Mouse (Mus musculus) MEL (cell line): ENCODE results near the gene Oprm1. TPM values are rescaled to one million over a fixed set of nuclear protein-coding genes. Genes with fewer than 3 reads are reported as not detected.

Experiments used
- DNase-seq: peaks from one replicate; pipeline ENCODE4 v3.0.0; 2011; ENCODE audit warnings: low read depth, low spot score
- H3K27ac ChIP-seq: 2 replicates; pipeline ENCODE4 v1.5.1; 2012; ENCODE audit warnings: low read depth, mild to moderate bottlenecking, control low read depth, low read length, moderate library complexity; ENCODE audit not compliant: control insufficient read depth
- H3K27me3 ChIP-seq, 2 experiments: fragments of 150-350 bp in 1 of 2; sonication (generic) in 1 of 2; 2 replicates each; pipeline ENCODE4 v1.6.1; 2012; ENCODE audit warnings: low read length in 2 of 2, mild to moderate bottlenecking in 2 of 2, improper control_type of control experiment in 1 of 2, moderate library complexity in 1 of 2; ENCODE audit not compliant: insufficient read depth in 2 of 2, control insufficient read depth in 1 of 2
- H3K36me3 ChIP-seq, 2 experiments: 2 replicates each; pipeline ENCODE4 v1.6.1; 2012 to 2014; ENCODE audit warnings: low read length in 2 of 2, improper control_type of control experiment in 1 of 2, inconsistent platforms in 1 of 2, mild to moderate bottlenecking in 1 of 2; ENCODE audit not compliant: insufficient read depth in 2 of 2, control insufficient read depth in 1 of 2
- H3K4me1 ChIP-seq, 2 experiments: fragments of 150-350 bp in 1 of 2; sonication (generic) in 1 of 2; 2 replicates each; pipeline ENCODE4 v1.6.1; 2012; ENCODE audit warnings: low read length in 2 of 2, improper control_type of control experiment in 1 of 2, mild to moderate bottlenecking in 1 of 2; ENCODE audit not compliant: insufficient read depth in 2 of 2, control insufficient read depth in 1 of 2
- H3K4me3 ChIP-seq, 2 experiments: fragments of 150-350 bp in 1 of 2; sonication (generic) in 1 of 2; 2 replicates each; pipeline ENCODE4 v1.5.1; 2012; ENCODE audit warnings: low read depth in 2 of 2, low read length in 2 of 2, mild to moderate bottlenecking in 2 of 2, moderate library complexity in 2 of 2, control low read depth in 1 of 2, improper control_type of control experiment in 1 of 2; ENCODE audit not compliant: control insufficient read depth in 1 of 2, insufficient read depth in 1 of 2
- H3K79me2 ChIP-seq: 2 replicates; pipeline ENCODE4 v1.6.1; 2012; ENCODE audit warnings: mild to moderate bottlenecking, low read length, moderate library complexity; ENCODE audit not compliant: control insufficient read depth, poor library complexity, insufficient read depth
- H3K9ac ChIP-seq: 2 replicates; pipeline ENCODE4 v1.6.1; 2012; ENCODE audit warnings: low read depth, mild to moderate bottlenecking, control low read depth, low read length, moderate library complexity; ENCODE audit not compliant: control insufficient read depth, poor library complexity, severe bottlenecking
- H3K9me3 ChIP-seq: fragments of 150-350 bp; sonication (generic); replicated peaks from 2 replicates; pipeline ENCODE4 v1.6.1; 2012; ENCODE audit warnings: mild to moderate bottlenecking, low read length, improper control_type of control experiment, moderate library complexity; ENCODE audit not compliant: insufficient read depth
- CHD1 ChIP-seq: IDR thresholded peaks from 2 replicates; pipeline ENCODE4 v1.6.1; 2012; ENCODE audit warnings: low read depth, mild to moderate bottlenecking, inconsistent platforms, low read length, improper control_type of control experiment
- CHD2 ChIP-seq: IDR thresholded peaks from 2 replicates; pipeline ENCODE4 v1.6.1; 2011; ENCODE audit warnings: low read length, improper control_type of control experiment
- EP300 ChIP-seq, 2 experiments: IDR thresholded peaks; 2 replicates each; pipeline ENCODE4 v1.6.1; 2011; ENCODE audit warnings: improper control_type of control experiment in 2 of 2, low read length in 2 of 2, low read depth in 1 of 2, mild to moderate bottlenecking in 1 of 2
- ETS1 ChIP-seq: IDR thresholded peaks from 2 replicates; pipeline ENCODE4 v1.6.1; 2012; ENCODE audit warnings: low read depth, mild to moderate bottlenecking, inconsistent platforms, low read length, improper control_type of control experiment, moderate library complexity
- GABPA ChIP-seq: IDR thresholded peaks from 2 replicates; pipeline ENCODE4 v1.6.1; 2012; ENCODE audit warnings: low read depth, mild to moderate bottlenecking, inconsistent platforms, low read length, improper control_type of control experiment, moderate library complexity
- GATA1 ChIP-seq: IDR thresholded peaks from 2 replicates; pipeline ENCODE4 v1.6.1; 2011; ENCODE audit warnings: low read depth, low read length, improper control_type of control experiment
- KAT2A ChIP-seq: conservative IDR thresholded peaks from 2 replicates; pipeline ENCODE4 v1.6.1; 2012; ENCODE audit warnings: low read depth, low read length, improper control_type of control experiment, inconsistent platforms
- MAFK ChIP-seq: IDR thresholded peaks from 2 replicates; pipeline ENCODE4 v1.6.1; 2011; ENCODE audit warnings: low read depth, mild to moderate bottlenecking, low read length, improper control_type of control experiment, borderline replicate concordance
- MYB ChIP-seq: IDR thresholded peaks from 2 replicates; pipeline ENCODE4 v1.6.1; 2011; ENCODE audit warnings: mild to moderate bottlenecking, low read depth, low read length, improper control_type of control experiment
- MYC ChIP-seq: IDR thresholded peaks from 2 replicates; pipeline ENCODE4 v1.6.1; 2011; ENCODE audit warnings: low read depth, mild to moderate bottlenecking, low read length, improper control_type of control experiment, moderate library complexity
- NELFE ChIP-seq: IDR thresholded peaks from 2 replicates; pipeline ENCODE4 v1.6.1; 2011; ENCODE audit warnings: low read depth, low read length, improper control_type of control experiment
- NRF1 ChIP-seq: IDR thresholded peaks from 2 replicates; pipeline ENCODE4 v1.6.1; 2014; ENCODE audit warnings: low read depth, mild to moderate bottlenecking, inconsistent platforms, low read length, improper control_type of control experiment, moderate library complexity; ENCODE audit not compliant: poor library complexity, insufficient read depth, severe bottlenecking
- POLR2A ChIP-seq, 2 experiments: IDR thresholded peaks; 2 replicates each; pipeline ENCODE4 v1.6.1; 2011 to 2012; ENCODE audit warnings: low read length in 2 of 2, mild to moderate bottlenecking in 2 of 2, control low read depth in 1 of 2, improper control_type of control experiment in 1 of 2, low read depth in 1 of 2, moderate library complexity in 1 of 2; ENCODE audit not compliant: control insufficient read depth in 1 of 2, insufficient read depth in 1 of 2, poor library complexity in 1 of 2
- POLR2AphosphoS2 ChIP-seq: IDR thresholded peaks from 2 replicates; pipeline ENCODE4 v1.6.1; 2011; ENCODE audit warnings: low read length, improper control_type of control experiment
- RAD21 ChIP-seq: IDR thresholded peaks from 2 replicates; pipeline ENCODE4 v1.6.1; 2011; ENCODE audit warnings: mild to moderate bottlenecking, low read depth, low read length, improper control_type of control experiment
- RCOR1 ChIP-seq: IDR thresholded peaks from 2 replicates; pipeline ENCODE4 v1.6.1; 2012; ENCODE audit warnings: low read depth, mild to moderate bottlenecking, inconsistent platforms, low read length, improper control_type of control experiment
- TAL1 ChIP-seq: IDR thresholded peaks from 2 replicates; pipeline ENCODE4 v1.6.1; 2012; ENCODE audit warnings: mild to moderate bottlenecking, inconsistent platforms, low read length, moderate library complexity, mixed read lengths
- USF1 ChIP-seq: IDR thresholded peaks from 2 replicates; pipeline ENCODE4 v1.6.1; 2014; ENCODE audit warnings: low read depth, mild to moderate bottlenecking, inconsistent platforms, low read length, improper control_type of control experiment, moderate library complexity
- USF2 ChIP-seq, 2 experiments: IDR thresholded peaks; 2 replicates each; pipeline ENCODE4 v1.6.1; 2011 to 2012; ENCODE audit warnings: improper control_type of control experiment in 2 of 2, low read length in 2 of 2, borderline replicate concordance in 1 of 2, inconsistent platforms in 1 of 2, low read depth in 1 of 2, mild to moderate bottlenecking in 1 of 2; ENCODE audit not compliant: insufficient read depth in 1 of 2
- ZKSCAN1 ChIP-seq: IDR thresholded peaks from 2 replicates; pipeline ENCODE4 v1.6.1; 2012; ENCODE audit warnings: low read depth, mild to moderate bottlenecking, inconsistent platforms, low read length, improper control_type of control experiment, moderate library complexity
- ZNF384 ChIP-seq: IDR thresholded peaks from 2 replicates; pipeline ENCODE4 v1.6.1; 2012; ENCODE audit warnings: low read depth, mild to moderate bottlenecking, inconsistent platforms, low read length, improper control_type of control experiment
- polyA plus RNA-seq, 2 experiments: library from polyadenylated mRNA; stranded (reverse) in 1 of 2; unstranded in 1 of 2; fragments of >175 nt in 1 of 2; fragments of >200 nt in 1 of 2; gene quantifications; 2 replicates each; pipeline versions ENCODE4 v1.2.1 to v1.2.4; 2012; ENCODE audit warnings: low replicate concordance in 2 of 2, low read depth in 1 of 2; ENCODE audit not compliant: insufficient read length in 2 of 2, insufficient read depth in 1 of 2, missing spikeins in 1 of 2
- total RNA-seq: library from RNA; depleted of rRNA; stranded (reverse); fragments of 300-350 nt; gene quantifications from 2 replicates; pipeline ENCODE4 v1.2.3, GENCODE M21; 2012

Gene Oprm1
- total and polyA plus RNA-seq, 3 experiments = not detected

DNA sequence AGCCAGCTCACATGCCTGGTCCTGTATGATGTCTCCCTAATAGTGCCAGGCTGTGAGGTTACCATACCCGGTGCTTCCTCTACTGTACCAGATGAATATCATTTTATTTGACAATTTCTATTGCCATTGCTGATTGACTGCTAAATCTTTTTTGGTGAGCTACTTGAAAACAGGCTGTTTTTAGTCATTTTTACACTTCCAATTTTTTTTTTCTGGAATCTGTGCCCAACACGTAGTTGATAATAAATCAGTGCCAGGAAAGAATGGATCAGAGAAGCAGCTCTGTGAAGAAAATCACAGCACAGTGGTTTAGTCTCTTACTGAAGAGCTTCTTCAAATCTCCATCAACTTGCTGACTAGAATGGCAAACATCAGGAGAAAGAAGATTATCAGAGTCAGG, 168.4 kb downstream of the Oprm1 start:
- no peaks in the 10 kb centered on the region for H3K79me2 ChIP-seq
- H3K4me1 ChIP-seq = no peaks in the 10 kb centered on the region
- no peak overlapping the region for H3K27ac ChIP-seq
- DNase-seq = no peak
- no peak overlapping the region for H3K4me3 ChIP-seq
- no peaks in the 10 kb centered on the region for H3K27me3 ChIP-seq
- no peaks in the 10 kb centered on the region for H3K36me3 ChIP-seq
- no peak overlapping the region for H3K9ac ChIP-seq
- H3K9me3 ChIP-seq = no peaks in the 10 kb centered on the region
- TF ChIP-seq CHD2 (no peak), MYB (no peak), MAFK (no peak), GABPA (no peak), ETS1 (no peak), ZNF384 (no peak), MYC (no peak), POLR2AphosphoS2 (no peak), NELFE (no peak), RAD21 (no peak), USF2 (IDR thresholded peaks at IDR 0.05; ENCODE audit: borderline replicate concordance in 1 of 2, insufficient read depth in 1 of 2, low read depth in 1 of 2, low read length in 2 of 2) (no peak)

DNA sequence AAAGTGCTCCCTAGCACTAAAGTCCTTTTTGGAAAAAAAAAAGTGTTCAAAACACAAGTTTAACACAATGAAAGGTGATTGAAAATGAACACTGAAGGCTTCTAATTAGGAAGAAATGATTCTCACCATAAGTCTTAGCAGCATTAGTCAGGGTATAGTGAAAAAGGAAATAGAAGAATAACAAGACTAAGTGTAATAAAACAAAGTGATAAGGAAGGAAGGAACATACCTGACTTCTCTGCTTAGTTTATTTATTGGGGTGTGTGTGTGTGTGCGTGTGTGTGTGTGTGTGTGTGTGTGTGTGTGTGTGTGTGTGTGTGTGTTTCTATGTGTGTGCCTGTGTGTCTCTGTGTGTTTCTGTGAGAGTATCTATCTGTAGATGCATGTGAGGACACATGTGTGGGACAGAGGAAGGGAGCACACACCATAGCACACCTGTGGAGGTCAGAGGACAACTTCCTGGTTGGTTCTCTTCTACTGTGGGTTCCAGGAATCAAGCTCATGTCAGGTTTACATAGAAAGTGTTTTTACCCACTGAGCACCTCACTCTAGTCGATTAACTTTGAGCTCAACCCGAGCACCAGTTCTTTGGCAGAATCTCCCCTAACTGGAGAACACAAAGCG, 169.4 kb downstream of the Oprm1 start:
- H3K4me1 ChIP-seq = no peaks in the 10 kb centered on the region

DNA sequence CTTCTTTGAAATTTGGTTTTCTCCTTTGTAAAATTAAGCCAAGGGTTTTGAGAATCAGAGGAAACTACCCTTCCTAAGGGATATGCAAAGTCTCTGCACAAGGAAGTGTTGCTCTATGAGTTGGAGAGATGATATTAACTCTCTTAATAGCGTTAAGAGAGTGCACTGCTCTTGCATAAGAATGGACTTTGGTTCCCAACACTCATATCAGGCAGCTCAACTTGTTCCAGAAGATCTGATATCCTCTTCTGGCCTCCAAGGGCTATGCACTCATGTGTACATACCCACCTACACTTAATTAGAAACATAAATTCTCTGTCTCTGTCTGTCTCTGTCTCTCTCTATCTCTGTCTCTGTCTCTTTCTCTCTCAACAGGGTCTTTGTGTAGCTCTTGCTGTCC, 170.6 kb downstream of the Oprm1 start:
- Histone ChIP-seq H3K9ac (no peak overlapping the region), H3K27me3 (no peaks in the 10 kb centered on the region), H3K4me3 (no peak overlapping the region), H3K79me2 (no peaks in the 10 kb centered on the region), H3K36me3 (no peaks in the 10 kb centered on the region), H3K9me3 (no peaks in the 10 kb centered on the region), H3K27ac (no peak overlapping the region), H3K4me1 (no peaks in the 10 kb centered on the region)
- TF ChIP-seq CHD2 (no peak), ZKSCAN1 (no peak), MYC (no peak), POLR2A (IDR thresholded peaks at IDR 0.05; ENCODE audit: control insufficient read depth in 1 of 2, insufficient read depth in 1 of 2, low read depth in 1 of 2, low read length in 2 of 2, poor library complexity in 1 of 2) (no peak), MAFK (no peak), USF1 (no peak), CHD1 (no peak), TAL1 (no peak), MYB (no peak), EP300 (IDR thresholded peaks at IDR 0.05; ENCODE audit: low read depth in 1 of 2, low read length in 2 of 2) (no peak)
- no peak for DNase-seq

More for the DNA sequence above, 169.4 kb downstream of the Oprm1 start:
- Histone ChIP-seq H3K36me3 (no peaks in the 10 kb centered on the region), H3K4me3 (no peak overlapping the region), H3K27ac (no peak overlapping the region), H3K9me3 (no peaks in the 10 kb centered on the region), H3K27me3 (no peaks in the 10 kb centered on the region), H3K79me2 (no peaks in the 10 kb centered on the region), H3K9ac (no peak overlapping the region)
- DNase-seq = no peak
- TF ChIP-seq EP300 (IDR thresholded peaks at IDR 0.05; ENCODE audit: low read depth in 1 of 2, low read length in 2 of 2) (no peak), KAT2A (no peak), MYC (no peak), CHD1 (no peak), POLR2AphosphoS2 (no peak), GATA1 (no peak), RCOR1 (no peak), NRF1 (no peak)
